Mouse (Mus musculus) left cerebral cortex, postnatal 25 days (tissue): Measurements from ENCODE around the gene Fam117b. TPM values are rescaled to one million over a fixed set of nuclear protein-coding genes. Genes with fewer than 3 reads are reported as not detected.

Experiments used
- DNase-seq, 2 experiments: peaks; one replicate each; pipeline ENCODE4 v3.0.0; 2022; ENCODE audit warnings: low spot score in 2 of 2, mixed read lengths in 1 of 2
- intact Hi-C: fragments of 180-260 bp; cut with DNase I; formaldehyde crosslinking; loops from one replicate; pipeline ENCODE4 v1.15.1; 2025
- total RNA-seq, 2 experiments: library from RNA; stranded (reverse); gene quantifications; 2 replicates each; pipeline ENCODE4 v1.2.3; 2021

Fam117b gene
- total RNA-seq, 2 experiments from 2014 or later, result 51.1 to 51.5 TPM

- intact Hi-C loops, result no loop called here
- DNase-seq, result no peak
Measured at GRCm38 (mm10) chr1:59907700-59908099, 5.1 kb upstream of the Fam117b start.

- intact Hi-C loops, result no loop called here
- DNase-seq, result no peak
Measured at GRCm38 (mm10) chr1:59910941-59911340, 1.9 kb upstream of the Fam117b start.

GRCm38 (mm10) chr1:59913195-59913868 lies 526 bp downstream of the Fam117b start:
- peak; percentile 67 to 79 for DNase-seq
- intact Hi-C loops, result no loop called here

- DNase-seq, result peak; percentile 26 to 40
Measured at GRCm38 (mm10) chr1:59913869-59914225, 1.0 kb downstream of the Fam117b start.

GRCm38 (mm10) chr1:59914799-59915198 lies 2.0 kb downstream of the Fam117b start:
- intact Hi-C loops, result no loop called here

More at GRCm38 (mm10) chr1:59913869-59914225, 1.0 kb downstream of the Fam117b start:
- intact Hi-C loops, result no loop called here

GRCm38 (mm10) chr1:59915843-59916610 lies 3.2 kb downstream of the Fam117b start:
- intact Hi-C loops, result no loop called here
- peak in 1 of 2 experiments; percentile 40 for DNase-seq

More at GRCm38 (mm10) chr1:59914799-59915198, 2.0 kb downstream of the Fam117b start:
- no peak for DNase-seq

- no peak for DNase-seq
- intact Hi-C loops, result no loop called here
Measured at GRCm38 (mm10) chr1:59917401-59917800, 4.6 kb downstream of the Fam117b start.

- intact Hi-C loops, result no loop called here
Measured at GRCm38 (mm10) chr1:59918075-59918474, 5.3 kb downstream of the Fam117b start.

GRCm38 (mm10) chr1:59923201-59923600 lies 10.4 kb downstream of the Fam117b start:
- intact Hi-C loops, result no loop called here
- DNase-seq, result no peak

More at GRCm38 (mm10) chr1:59918075-59918474, 5.3 kb downstream of the Fam117b start:
- DNase-seq, result no peak

GRCm38 (mm10) chr1:59923673-59924072 lies 10.9 kb downstream of the Fam117b start:
- intact Hi-C loops, result no loop called here
- DNase-seq, result no peak

- intact Hi-C loops, result no loop called here
- no peak for DNase-seq
Measured at GRCm38 (mm10) chr1:59924411-59924810, 11.6 kb downstream of the Fam117b start.

- intact Hi-C loops, result no loop called here
Measured at GRCm38 (mm10) chr1:59926021-59926672, 13.3 kb downstream of the Fam117b start.

GRCm38 (mm10) chr1:59927131-59927680 lies 14.4 kb downstream of the Fam117b start:
- intact Hi-C loops, result no loop called here
- DNase-seq, result no peak

More at GRCm38 (mm10) chr1:59926021-59926672, 13.3 kb downstream of the Fam117b start:
- DNase-seq, result no peak

GRCm38 (mm10) chr1:59930926-59931325 lies 18.1 kb downstream of the Fam117b start:
- intact Hi-C loops, result no loop called here
- no peak for DNase-seq

GRCm38 (mm10) chr1:59932991-59933390 lies 20.2 kb downstream of the Fam117b start:
- DNase-seq, result no peak
- intact Hi-C loops, result no loop called here

GRCm38 (mm10) chr1:59941063-59941462 lies 28.3 kb downstream of the Fam117b start:
- intact Hi-C loops, result no loop called here
- DNase-seq, result no peak

GRCm38 (mm10) chr1:59942057-59942790 lies 29.4 kb downstream of the Fam117b start:
- DNase-seq, result no peak
- intact Hi-C loops, result no loop called here

- peak in 1 of 2 experiments; percentile 10 for DNase-seq
- intact Hi-C loops, result no loop called here
Measured at GRCm38 (mm10) chr1:59943825-59944224, 31.0 kb downstream of the Fam117b start.

- peak in 1 of 2 experiments; percentile 28 for DNase-seq
- intact Hi-C loops, result no loop called here
Measured at GRCm38 (mm10) chr1:59945969-59946368, 33.2 kb downstream of the Fam117b start.
